Mouse (Mus musculus) forebrain, postnatal 0 days (tissue): ENCODE data around the gene Fbxo6. TPM values are rescaled to one million over a fixed set of nuclear protein-coding genes. Genes with fewer than 3 reads are reported as not detected.

Source experiments
- ATAC-seq: fragments of 200-750 bp; cut with Nextera tagmentation; 2 replicates; pipeline ENCODE4 v1.8.0; 2017; ENCODE audit warnings: mild to moderate bottlenecking, moderate library complexity
- DNase-seq: peaks from one replicate; pipeline ENCODE4 v3.0.0-alpha.2; 2015
- H3K27ac ChIP-seq: fragments of 300-500 bp; sonication (generic); 2 replicates; pipeline ENCODE4 v1.5.1; 2014; ENCODE audit warnings: low read depth, mild to moderate bottlenecking, antibody characterized with exemption, low read length, moderate library complexity, mixed read lengths
- H3K27me3 ChIP-seq: fragments of 300-500 bp; sonication (generic); 2 replicates; pipeline ENCODE4 v1.6.1; 2014; ENCODE audit warnings: mild to moderate bottlenecking, low read length, mixed read lengths; ENCODE audit not compliant: insufficient read depth
- H3K36me3 ChIP-seq: fragments of 300-500 bp; sonication (generic); 2 replicates; pipeline ENCODE4 v1.6.1; 2014; ENCODE audit warnings: mild to moderate bottlenecking, moderate library complexity; ENCODE audit not compliant: insufficient read depth
- H3K4me1 ChIP-seq: fragments of 300-500 bp; sonication (generic); 2 replicates; pipeline ENCODE4 v1.6.1; 2014; ENCODE audit warnings: antibody characterized with exemption; ENCODE audit not compliant: insufficient read depth
- H3K4me2 ChIP-seq: fragments of 300-500 bp; sonication (generic); 2 replicates; pipeline ENCODE4 v1.6.1; 2014; ENCODE audit warnings: low read depth, mild to moderate bottlenecking, moderate library complexity
- H3K4me3 ChIP-seq: fragments of 300-500 bp; sonication (generic); 2 replicates; pipeline ENCODE4 v1.5.1; 2014; ENCODE audit warnings: low read depth, low read length, mixed read lengths
- H3K9ac ChIP-seq: fragments of 300-500 bp; sonication (generic); 2 replicates; pipeline ENCODE4 v1.6.1; 2014; ENCODE audit warnings: mild to moderate bottlenecking
- H3K9me3 ChIP-seq: fragments of 300-500 bp; sonication (generic); 2 replicates; pipeline ENCODE4 v1.6.1; 2016; ENCODE audit warnings: low read length
- CTCF ChIP-seq: sonication (generic); IDR thresholded peaks from 2 replicates; pipeline ENCODE4 v1.5.1; 2016; ENCODE audit warnings: antibody characterized with exemption, control low read depth, low read depth
- WGBS: fragments of 180-500 bp; shearing (Covaris S2); extraction: QIAGEN DNeasy Blood & Tissue Kit; methylation state at CpG from one replicate; pipeline ENCODE4 v1.1.7; 2014; 5-methylcytosine and 5-hydroxymethylcytosine counted together
- polyA plus RNA-seq: library from polyadenylated mRNA; unstranded; fragments of >200 nt; fragmentation: Nextera tagmentation; extraction: Ambion mirVana; gene quantifications from 2 replicates; pipeline ENCODE4 v1.2.1, GENCODE M21; 2015
- total RNA-seq: library from RNA; depleted of rRNA; stranded (reverse); fragments of >200 nt; gene quantifications from 2 replicates; pipeline ENCODE4 v1.2.3, GENCODE M21; 2014

Gene Fbxo6
- total and polyA plus RNA-seq, 2 experiments from 2014 or later, result 24.0 to 24.9 TPM

GRCm38 (mm10) chr4:148170842-148171241 is 18.9 kb upstream of the Fbxo6 start:
- Histone ChIP-seq H3K27ac (no peak overlapping the region), H3K9me3 (no peaks in the 10 kb centered on the region), H3K36me3 (no peaks in the 10 kb centered on the region), H3K9ac (no peak overlapping the region), H3K4me1 (no peaks in the 10 kb centered on the region), H3K27me3 (peaks cover 22% of the 10 kb centered on the region), H3K4me3 (no peak overlapping the region), H3K4me2 (no peak overlapping the region)
- ATAC-seq (no peak), DNase-seq (peak; percentile 85)
- 2% methylated on average over 2 of the region's 2 CpGs for WGBS
- TF ChIP-seq CTCF, result peak; percentile 98

- H3K9me3 ChIP-seq, result no peaks in the 10 kb centered on the region
- peaks cover 35% of the 10 kb centered on the region for H3K27me3 ChIP-seq
- no peak overlapping the region for H3K4me2 ChIP-seq
- WGBS, result 21% methylated on average over 15 of the region's 15 CpGs
- no peaks in the 10 kb centered on the region for H3K36me3 ChIP-seq
- DNase-seq (no peak), ATAC-seq (no peak)
- no peak overlapping the region for H3K27ac ChIP-seq
- no peak for TF ChIP-seq CTCF
- no peak overlapping the region for H3K9ac ChIP-seq
- no peaks in the 10 kb centered on the region for H3K4me1 ChIP-seq
- no peak overlapping the region for H3K4me3 ChIP-seq
Observed at GRCm38 (mm10) chr4:148169586-148169985, 17.6 kb upstream of the Fbxo6 start.

GRCm38 (mm10) chr4:148168287-148168686 is 16.3 kb upstream of the Fbxo6 start:
- TF ChIP-seq CTCF, result peak; percentile 80
- 25% methylated on average over 7 of the region's 7 CpGs for WGBS
- peak; percentile 80 for DNase-seq

GRCm38 (mm10) chr4:148166986-148167385 is 15.0 kb upstream of the Fbxo6 start:
- peak overlapping the region; percentile 36 for H3K4me2 ChIP-seq
- H3K36me3 ChIP-seq, result no peaks in the 10 kb centered on the region
- 13% methylated on average over 4 of the region's 4 CpGs for WGBS
- ATAC-seq, result peak; percentile 5; the same call in 1 of the 2 replicates
- no peak overlapping the region for H3K4me3 ChIP-seq
- 0 out of 2 replicates have a peak, but pooled peaks cover 4% of the 10 kb centered on the region for H3K4me1 ChIP-seq
- peaks cover 43% of the 10 kb centered on the region for H3K27me3 ChIP-seq
- no peaks in the 10 kb centered on the region for H3K9me3 ChIP-seq
- H3K27ac ChIP-seq, result peak overlapping the region; percentile 30; the same call in 1 of the 2 replicates
- TF ChIP-seq CTCF, result peak; percentile 69
- peak; percentile 70 for DNase-seq
- no peak overlapping the region for H3K9ac ChIP-seq

More at GRCm38 (mm10) chr4:148168287-148168686, 16.3 kb upstream of the Fbxo6 start:
- ATAC-seq, result no peak
- no peak overlapping the region for H3K27ac ChIP-seq
- H3K4me1 ChIP-seq, result 0 out of 2 replicates have a peak, but pooled peaks cover 4% of the 10 kb centered on the region
- H3K9ac ChIP-seq, result no peak overlapping the region
- no peak overlapping the region for H3K4me3 ChIP-seq
- no peak overlapping the region for H3K4me2 ChIP-seq
- peaks cover 46% of the 10 kb centered on the region for H3K27me3 ChIP-seq
- no peaks in the 10 kb centered on the region for H3K9me3 ChIP-seq
- H3K36me3 ChIP-seq, result no peaks in the 10 kb centered on the region

GRCm38 (mm10) chr4:148166431-148166830 is 14.5 kb upstream of the Fbxo6 start:
- 0 out of 2 replicates have a peak, but pooled peaks cover 4% of the 10 kb centered on the region for H3K4me1 ChIP-seq
- DNase-seq (peak; percentile 80), ATAC-seq (peak; percentile 84)
- 5% methylated on average over 10 of the region's 10 CpGs for WGBS
- no peak for TF ChIP-seq CTCF
- no peak overlapping the region for H3K4me3 ChIP-seq
- H3K9me3 ChIP-seq, result no peaks in the 10 kb centered on the region
- H3K4me2 ChIP-seq, result peak overlapping the region; percentile 36
- H3K27ac ChIP-seq, result peak overlapping the region; percentile 40; the same call in 1 of the 2 replicates
- peaks cover 43% of the 10 kb centered on the region for H3K27me3 ChIP-seq
- H3K9ac ChIP-seq, result no peak overlapping the region
- no peaks in the 10 kb centered on the region for H3K36me3 ChIP-seq

GRCm38 (mm10) chr4:148165551-148165950 is 13.6 kb upstream of the Fbxo6 start:
- TF ChIP-seq CTCF, result no peak
- no peak for ATAC-seq
- Histone ChIP-seq H3K4me2 (no peak overlapping the region), H3K36me3 (no peaks in the 10 kb centered on the region), H3K9me3 (no peaks in the 10 kb centered on the region), H3K9ac (no peak overlapping the region), H3K27me3 (peaks cover 43% of the 10 kb centered on the region), H3K4me3 (no peak overlapping the region), H3K4me1 (0 out of 2 replicates have a peak, but pooled peaks cover 4% of the 10 kb centered on the region), H3K27ac (no peak overlapping the region)
- DNase-seq, result no peak
- WGBS, result 7% methylated on average over 17 of the region's 17 CpGs

- 2% methylated on average over 16 of the region's 16 CpGs for WGBS
- Histone ChIP-seq H3K9me3 (no peaks in the 10 kb centered on the region), H3K4me3 (peak overlapping the region; percentile 29), H3K9ac (peak overlapping the region; percentile 18; the same call in 1 of the 2 replicates), H3K4me2 (peak overlapping the region; percentile 56), H3K27me3 (peaks cover 35% of the 10 kb centered on the region), H3K27ac (no peak overlapping the region), H3K36me3 (no peaks in the 10 kb centered on the region), H3K4me1 (0 out of 2 replicates have a peak, but pooled peaks cover 4% of the 10 kb centered on the region)
- ATAC-seq (no peak), DNase-seq (no peak)
- no peak for TF ChIP-seq CTCF
Observed at GRCm38 (mm10) chr4:148164461-148164860, 12.5 kb upstream of the Fbxo6 start.
